Mouse (Mus musculus): ENCODE measurements around the gene Rel. TPM values are rescaled to one million over a fixed set of nuclear protein-coding genes. Genes with fewer than 3 reads are reported as not detected.
"Not testable (repeated sequence)": the region's sequence is repeated elsewhere in the genome, so short reads cannot be mapped to it uniquely, and the experiment has no call there.

Gene Rel
- polyA plus RNA-seq (2012): under 0.01 and 0.01 TPM in 2 replicates

DNA sequence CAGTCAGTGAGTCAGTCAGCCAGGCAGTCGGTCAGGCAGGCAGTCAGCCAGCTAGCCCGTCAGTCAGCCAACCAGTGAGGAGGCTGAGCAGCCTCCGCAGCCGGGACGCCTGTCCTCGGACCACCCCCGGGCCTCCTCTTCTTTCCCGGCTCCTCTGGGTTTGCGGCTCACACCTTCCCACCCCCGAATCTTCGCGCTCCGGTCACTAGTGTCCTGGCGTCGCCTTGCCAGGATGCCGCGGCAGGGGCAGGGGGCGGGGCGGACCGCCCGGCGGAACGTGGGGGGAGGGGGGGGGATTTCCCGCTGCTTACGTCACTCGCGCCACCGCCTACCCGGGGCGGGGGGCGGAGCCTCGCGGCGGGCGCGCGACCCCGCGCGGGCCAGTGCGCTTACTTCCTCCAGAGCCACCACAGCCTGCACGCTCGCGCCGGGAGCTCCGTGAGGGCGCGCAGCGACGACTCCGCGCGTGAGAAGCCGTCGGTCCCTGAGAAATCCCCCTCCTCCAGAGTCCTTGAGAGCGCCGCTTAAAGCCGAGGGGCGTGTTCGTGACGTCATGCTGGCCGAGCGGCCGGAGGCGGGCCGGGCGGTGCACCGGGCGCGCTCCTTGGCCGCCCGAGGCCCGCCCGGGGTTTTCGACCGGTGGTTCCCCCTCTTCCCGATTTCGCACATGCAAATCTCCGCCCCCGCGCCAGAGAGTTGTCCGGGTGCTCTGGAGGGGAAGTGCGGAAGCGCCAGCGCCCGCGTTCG is at the start of gene Rel:
Gene Rel (minus strand): TSS at position 211 of the 747 bp plus-strand sequence.
- TF ChIP-seq TAL1 (IDR thresholded peaks at IDR 0.05; ENCODE audit: low read length) (no peak), GATA1 (IDR thresholded peaks at IDR 0.05; ENCODE audit: low read length) (no peak)
- peak within 1 kb of the TSS; percentile 71 for H3K4me3 ChIP-seq (replicated peaks)
- H3K4me1 ChIP-seq (ENCODE audit: control insufficient read depth): peaks cover 16% of the 10 kb centered on the region
- peaks cover 54% of the 10 kb centered on the region for H3K27me3 ChIP-seq (ENCODE audit: control insufficient read depth)
- no peaks in the 10 kb centered on the region for H3K9me3 ChIP-seq (ENCODE audit: control insufficient read depth, low read length)
- H3K36me3 ChIP-seq (ENCODE audit: control insufficient read depth): no peaks in the 10 kb centered on the region

DNA sequence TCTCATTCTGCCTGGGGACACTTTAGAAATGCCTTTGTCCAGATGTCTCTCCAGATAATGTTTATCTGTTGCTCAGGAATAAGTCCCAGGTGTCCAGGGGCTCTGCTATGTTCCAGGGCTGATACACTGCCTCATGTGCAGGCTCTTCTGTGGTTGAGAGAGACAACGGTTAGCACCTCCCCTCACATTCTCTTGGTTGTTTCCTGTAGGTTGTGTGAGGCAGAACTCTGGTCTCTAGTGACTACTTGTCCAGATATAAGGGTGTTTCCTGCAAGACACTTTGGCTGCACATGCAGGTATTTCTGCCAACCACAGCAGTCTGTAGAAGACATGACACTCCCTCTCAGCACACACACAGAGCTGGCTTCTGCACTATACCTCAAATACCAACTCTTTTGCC is 48.0 kb upstream of the Rel start:
- Histone ChIP-seq H3K27me3 (ENCODE audit: control insufficient read depth) (no peaks in the 10 kb centered on the region), H3K36me3 (ENCODE audit: control insufficient read depth) (no peaks in the 10 kb centered on the region), H3K9me3 (ENCODE audit: control insufficient read depth, low read length) (no peaks in the 10 kb centered on the region), H3K4me1 (ENCODE audit: control insufficient read depth) (no peaks in the 10 kb centered on the region), H3K4me3 (replicated peaks) (no peak overlapping the region)
- TF ChIP-seq TAL1 (IDR thresholded peaks at IDR 0.05; ENCODE audit: low read length) (no peak), GATA1 (IDR thresholded peaks at IDR 0.05; ENCODE audit: low read length) (no peak)

DNA sequence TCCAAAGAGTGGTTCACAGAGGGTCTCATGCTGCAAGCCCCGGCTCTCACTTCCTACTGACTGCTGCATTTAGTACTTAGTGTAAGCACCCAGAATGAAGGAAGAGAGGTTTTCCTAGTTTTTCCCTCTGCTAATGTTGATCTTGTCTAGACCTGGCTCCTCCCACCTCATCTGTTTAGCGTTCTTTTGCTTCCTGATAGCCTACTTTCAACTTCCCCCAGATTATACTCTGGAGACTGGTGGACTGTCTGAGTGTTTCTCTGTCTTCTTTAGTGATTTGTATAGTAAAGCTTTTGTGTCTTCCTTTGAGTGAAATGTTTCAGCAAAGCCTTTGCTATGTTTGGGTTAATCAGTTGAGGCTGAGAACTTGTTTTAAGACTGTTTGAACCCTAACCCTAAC is 40.0 kb upstream of the Rel start:
- TF ChIP-seq GATA1 (IDR thresholded peaks at IDR 0.05; ENCODE audit: low read length) (no peak), TAL1 (IDR thresholded peaks at IDR 0.05; ENCODE audit: low read length) (no peak)
- H3K4me3 ChIP-seq (replicated peaks): no peak overlapping the region
- no peaks in the 10 kb centered on the region for H3K9me3 ChIP-seq (ENCODE audit: control insufficient read depth, low read length)
- no peaks in the 10 kb centered on the region for H3K4me1 ChIP-seq (ENCODE audit: control insufficient read depth)
- H3K36me3 ChIP-seq (ENCODE audit: control insufficient read depth): no peaks in the 10 kb centered on the region
- H3K27me3 ChIP-seq (ENCODE audit: control insufficient read depth): no peaks in the 10 kb centered on the region

DNA sequence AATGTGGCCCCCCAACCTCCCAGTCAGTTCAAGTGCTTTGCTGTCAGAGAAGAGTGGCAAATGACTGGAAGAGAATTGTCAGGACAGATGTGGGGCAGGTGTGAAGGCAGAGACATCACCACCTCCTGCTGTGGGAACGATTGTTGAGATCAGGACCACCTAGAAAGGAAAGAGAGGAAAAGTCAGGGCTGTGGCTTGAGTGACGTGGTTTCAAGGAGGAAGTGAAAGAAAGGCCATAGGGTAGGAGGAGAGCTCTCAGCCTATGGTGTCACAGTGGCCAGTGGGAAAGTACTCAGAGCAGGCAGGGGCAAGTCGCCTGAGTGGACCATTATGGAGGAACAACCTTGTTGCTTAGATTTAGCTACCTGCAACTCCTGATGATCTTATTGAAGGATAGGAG is 34.9 kb upstream of the Rel start:
- Histone ChIP-seq H3K4me3 (replicated peaks) (no peak overlapping the region), H3K36me3 (ENCODE audit: control insufficient read depth) (no peaks in the 10 kb centered on the region), H3K9me3 (ENCODE audit: control insufficient read depth, low read length) (no peaks in the 10 kb centered on the region), H3K27me3 (ENCODE audit: control insufficient read depth) (no peaks in the 10 kb centered on the region), H3K4me1 (ENCODE audit: control insufficient read depth) (no peaks in the 10 kb centered on the region)
- no peak for TF ChIP-seq GATA1 (IDR thresholded peaks at IDR 0.05; ENCODE audit: low read length)
- TF ChIP-seq TAL1 (IDR thresholded peaks at IDR 0.05; ENCODE audit: low read length): no peak

DNA sequence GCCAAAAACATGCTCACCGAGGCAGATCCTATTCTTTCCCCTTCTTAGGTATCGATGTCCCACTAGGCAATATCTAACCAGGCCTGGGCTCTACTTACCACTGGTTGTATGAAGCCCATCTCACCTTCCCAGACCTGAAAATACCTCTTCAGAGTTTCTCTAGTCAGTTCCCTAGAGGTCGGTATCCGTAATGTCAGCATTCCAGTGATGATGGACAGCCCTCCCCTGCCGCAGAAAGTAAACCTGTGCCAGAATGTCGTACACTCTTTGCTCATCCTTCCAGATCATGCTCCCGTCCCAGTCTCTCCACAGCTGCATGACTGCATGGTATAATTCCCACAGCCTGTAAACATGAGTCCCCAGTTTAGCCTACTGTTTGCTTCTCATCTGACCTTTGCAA is 32.4 kb upstream of the Rel start:
- no peak overlapping the region for H3K4me3 ChIP-seq (replicated peaks)
- H3K4me1 ChIP-seq (ENCODE audit: control insufficient read depth): no peaks in the 10 kb centered on the region
- H3K36me3 ChIP-seq (ENCODE audit: control insufficient read depth): no peaks in the 10 kb centered on the region
- TF ChIP-seq GATA1 (IDR thresholded peaks at IDR 0.05; ENCODE audit: low read length) (no peak), TAL1 (IDR thresholded peaks at IDR 0.05; ENCODE audit: low read length) (no peak)
- H3K9me3 ChIP-seq (ENCODE audit: control insufficient read depth, low read length): no peaks in the 10 kb centered on the region
- no peaks in the 10 kb centered on the region for H3K27me3 ChIP-seq (ENCODE audit: control insufficient read depth)

DNA sequence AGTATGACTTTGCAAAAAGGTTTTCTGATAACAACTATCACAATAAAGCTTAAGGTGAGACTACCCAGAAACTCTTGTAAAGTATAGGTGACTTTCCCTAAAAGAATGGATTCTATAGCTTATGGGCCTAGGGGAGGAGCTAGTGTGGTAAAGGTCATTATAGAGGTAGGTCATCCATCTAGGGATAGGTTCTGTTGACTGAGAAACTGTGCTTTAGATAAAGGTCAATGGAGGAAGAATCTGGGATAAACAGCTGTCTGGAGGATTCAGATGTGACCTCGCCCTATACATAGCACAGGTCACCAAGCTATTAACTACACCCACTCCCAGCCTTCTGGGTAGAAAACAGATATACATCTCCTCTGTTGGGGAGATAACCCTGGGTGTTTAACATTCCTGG is 31.5 kb upstream of the Rel start:
- Histone ChIP-seq H3K4me3 (replicated peaks) (no peak overlapping the region), H3K36me3 (ENCODE audit: control insufficient read depth) (no peaks in the 10 kb centered on the region), H3K27me3 (ENCODE audit: control insufficient read depth) (no peaks in the 10 kb centered on the region), H3K9me3 (ENCODE audit: control insufficient read depth, low read length) (no peaks in the 10 kb centered on the region), H3K4me1 (ENCODE audit: control insufficient read depth) (no peaks in the 10 kb centered on the region)
- TF ChIP-seq TAL1 (IDR thresholded peaks at IDR 0.05; ENCODE audit: low read length): no peak
- TF ChIP-seq GATA1 (IDR thresholded peaks at IDR 0.05; ENCODE audit: low read length): no peak

DNA sequence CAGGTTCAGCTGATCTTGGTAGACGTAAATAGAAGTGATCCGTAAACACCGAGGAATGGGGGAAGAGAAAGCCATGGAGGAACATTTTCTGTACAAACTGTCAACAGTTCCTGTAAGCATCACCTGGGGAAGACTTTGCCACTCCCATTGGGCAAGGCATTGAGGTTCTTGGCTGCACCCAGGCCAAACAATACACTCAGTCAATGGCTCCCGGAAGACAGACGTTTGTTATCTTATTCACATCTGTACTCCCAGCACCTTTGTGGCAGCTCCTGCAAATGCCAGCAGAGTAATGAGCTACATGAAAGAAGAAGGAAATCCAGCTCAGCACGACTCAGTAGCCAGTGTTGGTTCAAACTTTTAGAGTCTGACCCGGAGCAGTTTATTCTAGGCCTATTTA is 31.1 kb upstream of the Rel start:
- Histone ChIP-seq H3K4me1 (ENCODE audit: control insufficient read depth) (no peaks in the 10 kb centered on the region), H3K4me3 (replicated peaks) (no peak overlapping the region), H3K9me3 (ENCODE audit: control insufficient read depth, low read length) (no peaks in the 10 kb centered on the region), H3K36me3 (ENCODE audit: control insufficient read depth) (no peaks in the 10 kb centered on the region), H3K27me3 (ENCODE audit: control insufficient read depth) (no peaks in the 10 kb centered on the region)
- no peak for TF ChIP-seq TAL1 (IDR thresholded peaks at IDR 0.05; ENCODE audit: low read length)

DNA sequence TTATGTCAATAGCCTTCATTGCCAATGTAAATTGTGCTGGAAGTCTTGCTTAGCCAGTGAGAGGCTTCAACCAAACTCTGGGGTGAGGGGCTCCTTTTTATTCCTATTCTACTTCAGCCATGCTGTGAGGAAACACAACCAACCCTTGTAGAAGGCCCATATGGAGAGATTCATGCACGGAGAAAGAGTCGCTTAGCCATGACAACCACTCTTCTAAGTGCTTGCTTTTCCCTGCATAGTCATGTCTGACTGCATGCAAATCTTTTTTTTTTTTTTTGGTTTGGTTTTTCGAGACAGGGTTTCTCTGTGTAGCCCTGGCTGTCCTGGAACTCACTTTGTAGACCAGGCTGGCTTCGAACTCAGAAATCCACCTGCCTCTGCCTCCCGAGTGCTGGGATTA is 12.9 kb upstream of the Rel start:
- H3K36me3 ChIP-seq (ENCODE audit: control insufficient read depth); H3K9me3 ChIP-seq (ENCODE audit: control insufficient read depth, low read length); H3K4me1 ChIP-seq (ENCODE audit: control insufficient read depth); H3K4me3 ChIP-seq (replicated peaks); H3K27me3 ChIP-seq (ENCODE audit: control insufficient read depth): not testable (repeated sequence)

DNA sequence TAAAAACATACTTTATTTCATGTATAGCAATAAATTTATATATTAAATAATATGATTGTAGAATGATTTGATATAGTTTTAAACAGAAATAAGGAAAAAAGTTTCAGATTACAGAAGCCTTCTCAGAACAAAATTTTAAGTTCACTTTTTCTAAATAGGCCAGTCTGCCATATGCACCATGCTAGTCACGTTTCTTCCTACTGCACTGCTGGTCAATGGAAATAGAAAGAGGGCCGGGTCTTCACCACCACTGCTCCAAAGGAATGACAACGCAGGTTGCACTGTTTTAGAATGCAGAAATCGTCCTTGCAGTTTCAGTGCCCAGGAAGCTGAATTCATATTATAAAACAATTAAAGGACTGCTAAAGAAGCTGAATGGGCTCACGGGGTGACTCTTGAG is 12.3 kb upstream of the Rel start:
- H3K27me3 ChIP-seq (ENCODE audit: control insufficient read depth): no peaks in the 10 kb centered on the region
- TF ChIP-seq GATA1 (IDR thresholded peaks at IDR 0.05; ENCODE audit: low read length) (no peak), TAL1 (IDR thresholded peaks at IDR 0.05; ENCODE audit: low read length) (no peak)
- H3K4me1 ChIP-seq (ENCODE audit: control insufficient read depth): no peaks in the 10 kb centered on the region
- H3K36me3 ChIP-seq (ENCODE audit: control insufficient read depth): no peaks in the 10 kb centered on the region
- H3K9me3 ChIP-seq (ENCODE audit: control insufficient read depth, low read length): no peaks in the 10 kb centered on the region
- no peak overlapping the region for H3K4me3 ChIP-seq (replicated peaks)

DNA sequence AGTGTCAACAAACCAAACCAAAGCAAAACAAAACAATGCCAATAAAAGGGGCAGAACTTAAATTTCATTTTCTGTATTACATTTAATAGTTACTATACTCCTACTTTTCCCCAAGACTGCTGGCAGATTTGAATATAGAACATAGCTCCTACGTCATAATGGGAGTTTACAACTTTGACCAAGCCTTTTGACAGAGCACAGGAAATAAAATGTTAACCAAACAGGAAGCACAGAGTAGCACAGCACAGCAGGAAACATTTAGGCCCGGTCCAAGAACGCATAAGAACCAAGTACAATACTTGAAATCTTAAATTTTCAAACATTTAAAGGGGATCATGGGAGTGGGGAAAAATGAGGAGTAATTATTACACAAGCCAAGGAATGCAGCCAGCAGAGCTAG is 11.3 kb upstream of the Rel start:
- H3K36me3 ChIP-seq (ENCODE audit: control insufficient read depth): no peaks in the 10 kb centered on the region
- H3K4me3 ChIP-seq (replicated peaks): no peak overlapping the region
- H3K4me1 ChIP-seq (ENCODE audit: control insufficient read depth): no peaks in the 10 kb centered on the region
- H3K27me3 ChIP-seq (ENCODE audit: control insufficient read depth): no peaks in the 10 kb centered on the region
- no peak for TF ChIP-seq TAL1 (IDR thresholded peaks at IDR 0.05; ENCODE audit: low read length)
- no peak for TF ChIP-seq GATA1 (IDR thresholded peaks at IDR 0.05; ENCODE audit: low read length)
- H3K9me3 ChIP-seq (ENCODE audit: control insufficient read depth, low read length): no peaks in the 10 kb centered on the region
